25 mouse cellular contexts compared by ENCODE assay signal in genomic region chr6:37197745-37198144, GRCm38 (mm10).
A peak's percentile ranks its signal among the peaks of the same experiment; 100 is the strongest.
DNase-seq lines count a peak whose midpoint lies in the region; ATAC-seq and TF ChIP-seq lines count a peak whose summit lies in the region.
"Had no signal": no experiment of that assay in that cellular context is flagged by ENCODE, and none has a peak within 500 bp of the region (broad histone marks: within the 10 kb centered on the region; RNA-seq: fewer than 3 reads in every experiment).

No protein-coding gene starts in this region.

- H3K4me3 ChIP-seq in kidney, adult 2 months (ENCODE audit: insufficient read depth, low read depth, low read length) = no peak overlapping the region
- no peak overlapping the region for H3K4me3 ChIP-seq in kidney, embryonic 15.5 days (replicated peaks)
- H3K4me3 ChIP-seq in limb, embryonic 14.5 days (replicated peaks; ENCODE audit: low read length) = no peak overlapping the region
- H3K4me3 ChIP-seq in gastrocnemius, adult 2 months = no peak overlapping the region
- H3K4me3 ChIP-seq: heart, adult 2 months; layer of hippocampus, adult 2 months had no signal

- H3K4me2 ChIP-seq in kidney, embryonic 15.5 days = peak overlapping the region; percentile 31; the same call in 1 of the 2 replicates
- peak overlapping the region; percentile 28; the same call in 1 of the 2 replicates for H3K4me2 ChIP-seq in limb, embryonic 14.5 days (replicated peaks; ENCODE audit: low read depth, low read length, severe bottlenecking)
- H3K4me2 ChIP-seq: hindbrain, embryonic 14.5 days; midbrain, embryonic 11.5 days had no signal

- intact Hi-C loops in gastrocnemius, adult 2 months (cut with DNase I) = no loop called here

- ATAC-seq in kidney, embryonic 15.5 days (replicated peaks; ENCODE audit: low FRiP score) = no peak
- no peak; the same call in 1 of the 2 replicates for ATAC-seq in limb, embryonic 14.5 days (ENCODE audit: low FRiP score, low read depth)
- ATAC-seq: CD4-positive, CD25-positive, alpha-beta regulatory T cell, adult 4 months; intestine, postnatal 0 days; lung, postnatal 0 days; Patski had no signal

- H3K27ac ChIP-seq in kidney, adult 2 months (ENCODE audit: insufficient read depth, low read depth, low read length) = no peak overlapping the region
- no peak overlapping the region for H3K27ac ChIP-seq in kidney, embryonic 15.5 days
- H3K27ac ChIP-seq in limb, embryonic 14.5 days (replicated peaks; ENCODE audit: low read depth, low read length) = no peak overlapping the region
- no peak overlapping the region for H3K27ac ChIP-seq in gastrocnemius, adult 2 months
- H3K27ac ChIP-seq: heart, adult 2 months; hindbrain, embryonic 14.5 days; layer of hippocampus, adult 2 months; liver, embryonic 14.5 days; stomach, postnatal 0 days had no signal

- no peaks in the 10 kb centered on the region for H3K36me3 ChIP-seq in kidney, adult 2 months (ENCODE audit: control insufficient read depth, insufficient read depth, low read length)
- H3K36me3 ChIP-seq in kidney, embryonic 15.5 days = no peaks in the 10 kb centered on the region
- no peaks in the 10 kb centered on the region for H3K36me3 ChIP-seq in limb, embryonic 14.5 days (ENCODE audit: control insufficient read depth, insufficient read depth, low read length)

- no peak for TF ChIP-seq CTCF in kidney, adult 2 months (conservative IDR thresholded peaks at IDR 0.05; ENCODE audit: insufficient read depth, insufficient read length, low read depth, low read length)
- TF ChIP-seq CTCF in gastrocnemius, adult 2 months (IDR thresholded peaks at IDR 0.05) = no peak

- no peaks in the 10 kb centered on the region for H3K4me1 ChIP-seq in kidney, adult 2 months (ENCODE audit: control insufficient read depth, insufficient read depth, low read length)
- peaks cover 6% of the 10 kb centered on the region; the same call in 1 of the 2 replicates for H3K4me1 ChIP-seq in kidney, embryonic 15.5 days
- H3K4me1 ChIP-seq in limb, embryonic 14.5 days (ENCODE audit: control insufficient read depth, insufficient read depth, low read length) = 0 out of 2 replicates have a peak, but pooled peaks cover 8% of the 10 kb centered on the region

- 22% methylated on average over 13 of the region's 13 CpGs for WGBS in kidney, adult 2 months
- WGBS in kidney, embryonic 15.5 days = 18% methylated on average over 13 of the region's 13 CpGs
- 30% methylated on average over 13 of the region's 13 CpGs for WGBS in limb, embryonic 14.5 days

- no peaks in the 10 kb centered on the region for H3K9me3 ChIP-seq in kidney, embryonic 15.5 days (replicated peaks)
- no peaks in the 10 kb centered on the region for H3K9me3 ChIP-seq in limb, embryonic 14.5 days (ENCODE audit: control insufficient read depth, low read length)

- peak; percentile 19 for DNase-seq in cerebellum, adult 9-11 months
- no peak for DNase-seq in cerebellum, postnatal 14 days
- DNase-seq in kidney, adult 2 months = peak; percentile 17
- no peak for DNase-seq in kidney, adult 9 months
- no peak for DNase-seq in limb, embryonic 14.5 days (ENCODE audit: low spot score)
- DNase-seq in gastrocnemius, adult 2 months = no peak
- no peak for DNase-seq in adrenal gland, postnatal 10 days
- DNase-seq: adrenal gland, adult 8-10 months; cerebellum, adult 11 months; cerebellum, postnatal 25 days; gastrocnemius, postnatal 14 days; heart, adult 2 months; heart, postnatal 36 days; layer of hippocampus, postnatal 36 days; thymus, postnatal 36 days had no signal

- TF ChIP-seq POLR2A in kidney, adult 2 months (IDR thresholded peaks at IDR 0.05; ENCODE audit: low read depth, low read length) = no peak
- TF ChIP-seq POLR2A in limb, embryonic 14.5 days (IDR thresholded peaks at IDR 0.05; ENCODE audit: borderline replicate concordance, extremely low read depth, insufficient read depth, insufficient read length) = no peak

- no peaks in the 10 kb centered on the region; the same call in 1 of the 2 replicates for H3K27me3 ChIP-seq in kidney, adult 2 months (replicated peaks; ENCODE audit: control insufficient read depth, insufficient read depth, low read length)
- H3K27me3 ChIP-seq in kidney, embryonic 15.5 days = no peaks in the 10 kb centered on the region
- no peaks in the 10 kb centered on the region for H3K27me3 ChIP-seq in limb, embryonic 14.5 days (ENCODE audit: control insufficient read depth, insufficient read depth, low read length)

- H3K9ac ChIP-seq in kidney, embryonic 15.5 days = no peak overlapping the region
- no peak overlapping the region for H3K9ac ChIP-seq in limb, embryonic 14.5 days (ENCODE audit: low read depth, low read length, severe bottlenecking)
- H3K9ac ChIP-seq: hindbrain, embryonic 14.5 days; liver, embryonic 14.5 days had no signal

Comparison
In these comparisons a context has a peak if more than half of its experiments do, and no peak if none do; other contexts are left out.
1. DNase-seq: peak in cerebellum, adult 9-11 months (single experiment) and kidney, adult 2 months (single experiment); none in cerebellum, postnatal 14 days (0 of 2), kidney, adult 9 months (single experiment), limb, embryonic 14.5 days (single experiment), gastrocnemius, adult 2 months (single experiment) and adrenal gland, postnatal 10 days (single experiment).